Mouse (Mus musculus) forebrain, embryonic 10.5 days (tissue): ENCODE measurements around the gene Skap2. TPM values are rescaled to one million over a fixed set of nuclear protein-coding genes. Genes with fewer than 3 reads are reported as not detected.
A peak's percentile ranks its signal among the peaks of the same experiment; 100 is the strongest.

Experiments
- DNase-seq: peaks from one replicate; pipeline ENCODE4 v3.0.0-alpha.2; 2017; ENCODE audit warnings: low spot score; ENCODE audit errors: extremely low spot score
- H3K27ac ChIP-seq: fragments of 300-500 bp; sonication (generic); 2 replicates; pipeline ENCODE4 v1.5.1; 2016; ENCODE audit warnings: mild to moderate bottlenecking
- H3K27me3 ChIP-seq: fragments of 300-500 bp; sonication (generic); 2 replicates; pipeline ENCODE4 v1.6.1; 2016; ENCODE audit warnings: mild to moderate bottlenecking; ENCODE audit not compliant: poor library complexity, severe bottlenecking
- H3K36me3 ChIP-seq: fragments of 300-500 bp; sonication (generic); replicated peaks from 2 replicates; pipeline ENCODE4 v1.6.1; 2016; ENCODE audit warnings: mild to moderate bottlenecking, moderate library complexity
- H3K4me1 ChIP-seq: fragments of 300-500 bp; sonication (generic); 2 replicates; pipeline ENCODE4 v1.6.1; 2016
- H3K4me3 ChIP-seq: fragments of 300-500 bp; sonication (generic); 2 replicates; pipeline ENCODE4 v1.5.1; 2016; ENCODE audit warnings: mild to moderate bottlenecking, moderate library complexity
- H3K9me3 ChIP-seq: fragments of 300-500 bp; sonication (generic); 2 replicates; pipeline ENCODE4 v1.6.1; 2016; ENCODE audit warnings: mild to moderate bottlenecking, moderate library complexity
- WGBS: fragments of 180-500 bp; shearing (Covaris S2); methylation state at CpG from one replicate; pipeline ENCODE4 v1.1.7; 2016; 5-methylcytosine and 5-hydroxymethylcytosine counted together
- polyA plus RNA-seq: library from polyadenylated mRNA; unstranded; fragments of >200 nt; fragmentation: Nextera tagmentation; extraction: Ambion mirVana; gene quantifications from 2 replicates; pipeline ENCODE4 v1.2.1, GENCODE M21; 2016

The Skap2 gene
- polyA plus RNA-seq: 7.7 and 9.0 TPM in 2 replicates

DNA sequence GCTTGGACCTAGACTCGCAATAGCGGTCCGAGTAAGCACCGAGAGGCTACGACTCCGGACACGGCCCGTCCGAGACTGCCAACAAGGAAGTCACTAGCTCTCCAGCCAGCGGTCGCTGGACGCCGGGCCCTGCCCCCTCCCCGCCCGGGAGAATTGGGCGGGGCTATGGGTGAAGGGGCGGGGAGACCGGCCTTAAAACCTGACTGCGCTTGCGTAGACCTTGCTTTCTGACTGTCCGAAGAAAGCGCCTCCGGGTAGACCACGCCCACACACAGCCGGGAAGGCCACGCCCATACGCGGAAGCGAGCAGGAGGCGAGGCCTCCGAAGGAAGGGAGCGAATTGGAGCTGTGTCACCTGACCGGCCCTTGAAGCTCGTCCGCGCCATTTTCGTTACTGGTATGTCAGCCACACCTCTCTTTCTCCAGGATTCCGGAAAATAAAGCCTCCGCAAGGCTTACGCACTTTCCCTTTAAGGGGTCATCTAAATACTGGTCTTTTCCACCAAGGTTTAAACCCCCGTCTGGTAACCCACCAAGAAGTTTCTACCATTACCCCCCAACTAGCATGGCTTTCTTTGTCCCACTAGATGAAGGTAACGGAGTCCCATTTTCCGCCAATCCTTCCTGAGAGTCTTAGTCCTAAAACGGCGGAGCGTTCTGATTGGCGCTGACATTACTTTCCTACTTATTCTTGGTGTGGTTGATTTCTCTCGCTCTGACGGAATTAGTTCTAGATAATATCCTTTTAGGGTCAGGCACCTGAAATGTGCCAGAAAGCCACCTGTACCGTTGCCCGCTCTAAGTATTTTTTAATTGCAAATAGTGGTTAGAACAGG, at the start of gene Skap2:
Gene Skap2, minus strand, starts transcription at position 141 of the 836 bp plus-strand sequence.
- Histone ChIP-seq H3K4me1 (peaks cover 14% of the 10 kb centered on the region), H3K27me3 (peaks cover 48% of the 10 kb centered on the region), H3K9me3 (no peaks in the 10 kb centered on the region), H3K36me3 (no peaks in the 10 kb centered on the region), H3K4me3 (peak within 1 kb of the TSS; percentile 74), H3K27ac (peak within 1 kb of the TSS; percentile 87)
- WGBS: under 1% methylated on average over 51 of the region's 51 CpGs
- peak; percentile 100 for DNase-seq

GRCm38 (mm10) chr6:52058899-52059448, 46.6 kb upstream of the Skap2 start:
- Histone ChIP-seq H3K36me3 (no peaks in the 10 kb centered on the region), H3K4me3 (no peak overlapping the region), H3K4me1 (peaks cover 12% of the 10 kb centered on the region), H3K27ac (no peak overlapping the region), H3K27me3 (peaks cover 18% of the 10 kb centered on the region), H3K9me3 (no peaks in the 10 kb centered on the region)
- DNase-seq: no peak
- WGBS: 74% methylated on average over 10 of the region's 10 CpGs

GRCm38 (mm10) chr6:52058120-52058519, 45.8 kb upstream of the Skap2 start:
- H3K27me3 ChIP-seq: peaks cover 18% of the 10 kb centered on the region
- no peak overlapping the region for H3K27ac ChIP-seq
- peaks cover 12% of the 10 kb centered on the region for H3K4me1 ChIP-seq
- no peaks in the 10 kb centered on the region for H3K36me3 ChIP-seq
- DNase-seq: no peak
- 79% methylated on average over 5 of the region's 5 CpGs for WGBS
- no peak overlapping the region for H3K4me3 ChIP-seq
- no peaks in the 10 kb centered on the region for H3K9me3 ChIP-seq

DNA sequence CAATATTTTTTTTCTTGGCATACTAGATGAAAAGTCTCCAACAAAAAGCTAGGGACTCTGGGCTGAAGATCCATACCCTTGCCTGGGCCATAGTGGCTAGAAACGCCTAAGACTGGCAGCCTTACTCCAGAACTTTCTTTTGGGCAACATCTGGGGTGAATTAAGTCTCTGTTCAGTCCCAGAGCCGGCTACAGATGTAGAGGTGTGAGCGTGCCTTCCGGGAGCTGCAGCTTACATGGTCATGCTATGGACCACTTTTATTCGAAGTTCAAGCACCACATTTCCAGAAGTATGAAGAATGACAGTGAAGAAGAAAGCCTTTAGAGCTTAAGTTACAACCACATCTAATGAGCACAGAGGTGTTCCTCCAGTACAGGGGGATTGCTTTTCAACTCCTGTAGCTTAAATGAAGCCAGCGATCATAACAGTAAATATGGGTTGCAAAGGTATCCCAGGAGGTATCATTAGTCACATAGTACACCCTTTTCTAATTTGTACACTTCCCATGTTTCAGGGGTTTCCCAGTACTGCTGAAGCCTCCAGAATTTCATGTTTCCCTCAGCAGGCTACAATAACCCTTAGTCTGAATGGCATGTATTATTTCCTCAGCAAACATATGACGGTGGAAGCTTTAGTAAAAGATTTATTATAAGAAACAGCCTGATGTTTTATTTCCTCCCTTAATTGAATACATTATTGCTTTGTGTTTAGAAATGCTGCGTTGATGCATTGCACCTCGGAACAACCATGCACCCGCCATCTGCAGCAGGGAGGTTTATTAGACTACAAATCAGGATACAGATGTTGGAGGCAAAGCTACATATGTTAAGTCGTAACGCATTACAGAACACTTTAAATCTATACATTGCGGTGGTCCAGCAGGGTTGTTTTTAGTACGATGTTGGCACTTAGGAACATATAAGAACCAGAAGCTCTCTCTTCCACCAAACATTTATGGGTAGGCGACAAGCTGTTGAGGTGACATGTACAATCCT, 41.5 kb upstream of the Skap2 start:
- no peak for DNase-seq
- no peaks in the 10 kb centered on the region for H3K4me1 ChIP-seq
- WGBS: 87% methylated on average over 15 of the region's 15 CpGs
- H3K4me3 ChIP-seq: no peak overlapping the region
- H3K27ac ChIP-seq: no peak overlapping the region
- H3K9me3 ChIP-seq: no peaks in the 10 kb centered on the region
- H3K27me3 ChIP-seq: peaks cover 9% of the 10 kb centered on the region
- no peaks in the 10 kb centered on the region for H3K36me3 ChIP-seq

DNA sequence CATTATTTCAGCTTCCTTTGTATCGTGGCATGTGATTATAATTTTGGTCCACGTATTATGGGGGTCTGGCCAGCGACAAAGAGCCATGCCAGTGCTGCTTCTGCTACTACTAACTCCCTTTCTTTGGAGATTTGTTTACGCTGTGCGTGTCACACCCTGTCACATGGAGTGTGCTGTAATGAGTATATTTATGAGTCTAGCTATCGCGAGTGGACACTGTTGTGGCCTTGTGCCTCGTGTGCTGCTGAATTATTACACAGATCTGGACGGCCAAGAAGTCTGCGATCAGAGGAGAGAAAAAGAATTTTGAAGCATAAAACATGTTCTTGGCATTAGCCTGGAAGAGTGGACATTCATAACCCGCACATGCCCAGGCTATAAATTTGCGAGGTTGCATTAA, 37.7 kb upstream of the Skap2 start:
- no peaks in the 10 kb centered on the region for H3K27me3 ChIP-seq
- no peaks in the 10 kb centered on the region for H3K9me3 ChIP-seq
- H3K4me1 ChIP-seq: no peaks in the 10 kb centered on the region
- no peak for DNase-seq
- WGBS: 94% methylated on average over 12 of the region's 12 CpGs
- H3K4me3 ChIP-seq: no peak overlapping the region
- H3K36me3 ChIP-seq: no peaks in the 10 kb centered on the region
- no peak overlapping the region for H3K27ac ChIP-seq

DNA sequence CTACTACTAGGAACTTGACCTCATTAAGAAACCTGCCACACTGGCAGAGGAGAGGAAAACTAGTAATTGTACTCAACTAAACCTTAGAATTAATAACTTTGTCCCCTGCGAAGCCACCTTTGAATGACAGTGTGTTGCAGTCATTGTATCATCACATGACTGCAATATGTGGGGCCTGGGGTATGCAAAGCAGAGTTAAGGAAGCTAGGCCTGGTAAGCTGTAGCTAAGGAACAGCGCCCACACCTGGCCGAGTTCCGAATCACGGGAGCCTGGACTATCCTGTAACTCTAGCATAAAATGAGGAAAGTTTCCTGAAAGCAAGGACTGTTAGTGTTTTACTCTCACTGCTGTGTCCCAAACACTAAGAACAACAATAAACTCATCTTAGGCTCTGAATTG, 33.2 kb upstream of the Skap2 start:
- DNase-seq: no peak
- H3K36me3 ChIP-seq: no peaks in the 10 kb centered on the region
- no peak overlapping the region for H3K27ac ChIP-seq
- H3K4me1 ChIP-seq: no peaks in the 10 kb centered on the region
- H3K4me3 ChIP-seq: no peak overlapping the region
- WGBS: 46% methylated on average over 5 of the region's 5 CpGs
- no peaks in the 10 kb centered on the region for H3K9me3 ChIP-seq
- H3K27me3 ChIP-seq: no peaks in the 10 kb centered on the region

- 0 out of 2 replicates have a peak, but pooled peaks cover 5% of the 10 kb centered on the region for H3K9me3 ChIP-seq
- no peak overlapping the region for H3K4me3 ChIP-seq
- no peak for DNase-seq
- no peaks in the 10 kb centered on the region for H3K27me3 ChIP-seq
- H3K4me1 ChIP-seq: peaks cover 5% of the 10 kb centered on the region; the same call in 1 of the 2 replicates
- 86% methylated on average over 4 of the region's 4 CpGs for WGBS
- H3K36me3 ChIP-seq: no peaks in the 10 kb centered on the region
- H3K27ac ChIP-seq: no peak overlapping the region
Measured at GRCm38 (mm10) chr6:52036077-52036476, 23.7 kb upstream of the Skap2 start.

DNA sequence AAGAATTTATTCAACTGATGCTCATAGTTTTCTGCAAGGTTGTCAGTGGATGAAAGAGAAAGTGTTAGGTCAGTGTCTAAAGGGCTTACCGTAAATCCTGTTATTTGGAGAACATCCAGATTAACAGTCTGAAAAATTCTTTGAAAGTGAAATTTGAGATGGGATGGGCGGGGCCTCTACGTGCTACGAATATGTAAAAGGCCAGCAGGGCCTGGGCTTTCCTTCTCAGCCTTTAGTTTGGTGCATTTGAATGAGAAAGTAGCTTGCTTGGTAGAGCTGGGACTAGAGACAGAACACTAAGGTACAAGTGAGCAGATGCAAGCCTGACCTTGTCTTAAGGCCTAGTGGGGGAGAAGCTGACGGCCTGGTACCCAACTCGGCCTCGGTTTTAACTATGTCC, 18.8 kb upstream of the Skap2 start:
- WGBS: 51% methylated on average over 7 of the region's 7 CpGs
- Histone ChIP-seq H3K27me3 (no peaks in the 10 kb centered on the region), H3K36me3 (no peaks in the 10 kb centered on the region), H3K27ac (no peak overlapping the region), H3K4me1 (peaks cover 6% of the 10 kb centered on the region; the same call in 1 of the 2 replicates), H3K9me3 (peaks cover 8% of the 10 kb centered on the region; the same call in 1 of the 2 replicates), H3K4me3 (no peak overlapping the region)
- DNase-seq: no peak

- Histone ChIP-seq H3K27me3 (no peaks in the 10 kb centered on the region), H3K4me1 (peaks cover 6% of the 10 kb centered on the region; the same call in 1 of the 2 replicates), H3K4me3 (no peak overlapping the region), H3K36me3 (no peaks in the 10 kb centered on the region), H3K9me3 (peaks cover 4% of the 10 kb centered on the region; the same call in 1 of the 2 replicates), H3K27ac (no peak overlapping the region)
- DNase-seq: no peak
- 89% methylated on average over 7 of the region's 7 CpGs for whole genome bisulfite sequencing
Measured at GRCm38 (mm10) chr6:52028131-52028530, 15.8 kb upstream of the Skap2 start.

DNA sequence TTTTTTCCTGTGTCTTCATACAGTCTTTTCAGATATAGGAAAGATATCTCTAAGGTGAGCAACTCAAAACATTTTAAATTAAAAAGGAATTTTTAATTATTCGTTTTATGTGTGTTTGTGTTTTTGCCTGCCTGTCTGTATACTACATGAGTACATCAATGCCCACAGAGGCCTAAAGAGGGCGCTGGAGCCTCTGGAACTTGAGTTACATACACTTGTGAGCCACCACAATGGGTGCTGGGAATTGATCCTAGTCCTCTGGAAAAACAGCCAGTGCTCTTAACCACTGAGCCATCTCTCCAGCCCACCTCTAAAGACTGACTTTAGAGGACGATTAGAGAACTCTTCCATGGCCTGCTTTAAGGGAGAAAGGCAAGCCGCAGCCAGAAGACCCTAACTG, 14.8 kb upstream of the Skap2 start:
- Histone ChIP-seq H3K27ac (no peak overlapping the region), H3K27me3 (no peaks in the 10 kb centered on the region), H3K4me3 (no peak overlapping the region), H3K9me3 (peaks cover 4% of the 10 kb centered on the region; the same call in 1 of the 2 replicates), H3K36me3 (no peaks in the 10 kb centered on the region), H3K4me1 (peaks cover 6% of the 10 kb centered on the region; the same call in 1 of the 2 replicates)
- WGBS: 84% methylated on average over 4 of the region's 4 CpGs
- no peak for DNase-seq

DNA sequence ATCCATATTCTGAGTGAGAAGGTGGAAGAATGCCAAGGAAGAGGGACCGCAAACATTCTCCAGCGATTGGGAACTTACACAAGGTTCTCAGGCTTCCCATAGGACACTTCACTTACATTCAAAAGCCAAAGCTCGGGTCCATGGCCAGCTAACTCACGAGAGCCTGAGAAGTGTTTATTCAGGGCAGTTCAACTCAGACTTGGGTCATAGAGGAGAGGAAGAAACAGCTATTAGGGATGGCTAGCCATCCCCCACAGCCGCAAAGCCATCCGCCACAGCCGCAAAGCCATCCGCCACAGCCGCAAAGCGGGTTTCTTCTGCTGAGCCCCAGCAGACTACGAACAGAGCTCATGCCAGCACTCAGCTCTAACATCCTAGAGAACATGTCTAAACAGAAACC, 13.9 kb upstream of the Skap2 start:
- H3K4me1 ChIP-seq: peaks cover 3% of the 10 kb centered on the region; the same call in 1 of the 2 replicates
- H3K9me3 ChIP-seq: peaks cover 4% of the 10 kb centered on the region; the same call in 1 of the 2 replicates
- no peak overlapping the region for H3K27ac ChIP-seq
- DNase-seq: no peak
- H3K36me3 ChIP-seq: no peaks in the 10 kb centered on the region
- H3K4me3 ChIP-seq: no peak overlapping the region
- H3K27me3 ChIP-seq: no peaks in the 10 kb centered on the region
- WGBS: 90% methylated on average over 11 of the region's 11 CpGs

DNA sequence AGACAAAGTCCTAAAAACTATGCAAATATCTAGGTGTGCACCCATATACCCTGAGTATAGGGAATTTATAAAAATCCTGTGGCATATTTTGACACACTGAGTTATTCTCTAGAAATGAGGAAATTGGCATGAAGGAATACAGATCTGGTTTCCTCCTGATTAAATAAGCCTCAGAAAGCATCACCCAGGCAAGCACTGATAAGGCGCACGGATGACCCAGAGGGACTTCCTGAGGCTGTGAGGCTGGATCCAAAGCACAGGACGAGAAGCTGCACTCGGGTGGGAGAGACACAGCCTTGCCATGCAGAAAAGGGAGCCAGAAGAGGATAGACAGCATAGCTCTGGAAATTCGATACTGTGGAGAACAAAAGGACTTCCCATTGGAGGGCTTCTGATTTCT, 12.4 kb upstream of the Skap2 start:
- no peak for DNase-seq
- Histone ChIP-seq H3K36me3 (no peaks in the 10 kb centered on the region), H3K4me3 (no peak overlapping the region), H3K4me1 (no peaks in the 10 kb centered on the region), H3K27me3 (no peaks in the 10 kb centered on the region), H3K9me3 (peaks cover 7% of the 10 kb centered on the region; the same call in 1 of the 2 replicates), H3K27ac (no peak overlapping the region)
- WGBS: 63% methylated on average over 5 of the region's 5 CpGs
